Mouse (Mus musculus) limb, embryonic 14.5 days (tissue): ENCODE results near the gene Peak1. TPM values are rescaled to one million over a fixed set of nuclear protein-coding genes. Genes with fewer than 3 reads are reported as not detected.
A peak's percentile ranks its signal among the peaks of the same experiment; 100 is the strongest.
"Not testable (repeated sequence)": the region's sequence is repeated elsewhere in the genome, so short reads cannot be mapped to it uniquely, and the experiment has no call there.

Experiments
- ATAC-seq: fragments of 200-750 bp; cut with Nextera tagmentation; 2 replicates; pipeline ENCODE4 v1.8.0; 2017; ENCODE audit warnings: low read depth, moderate number of reproducible peaks, moderate TSS enrichment; ENCODE audit not compliant: low FRiP score
- DNase-seq: peaks from one replicate; pipeline ENCODE4 v3.0.0-alpha.2; 2015; ENCODE audit warnings: low spot score
- H3K27ac ChIP-seq: fragments of 300-500 bp; sonication (generic); replicated peaks from 2 replicates; pipeline ENCODE4 v1.5.1; 2014; ENCODE audit warnings: low read depth, mild to moderate bottlenecking, low read length, moderate library complexity, mixed read lengths
- H3K27me3 ChIP-seq: fragments of 300-500 bp; sonication (generic); 2 replicates; pipeline ENCODE4 v1.6.1; 2014; ENCODE audit warnings: low read length, mixed read lengths; ENCODE audit not compliant: control insufficient read depth, insufficient read depth
- H3K36me3 ChIP-seq: fragments of 300-500 bp; sonication (generic); 2 replicates; pipeline ENCODE4 v1.6.1; 2014; ENCODE audit warnings: mild to moderate bottlenecking, low read length, moderate library complexity, mixed read lengths; ENCODE audit not compliant: control insufficient read depth, insufficient read depth
- H3K4me1 ChIP-seq: fragments of 300-500 bp; sonication (generic); 2 replicates; pipeline ENCODE4 v1.6.1; 2014; ENCODE audit warnings: antibody characterized with exemption, low read length, mixed read lengths; ENCODE audit not compliant: control insufficient read depth, insufficient read depth
- H3K4me2 ChIP-seq: fragments of 300-500 bp; sonication (generic); replicated peaks from 2 replicates; pipeline ENCODE4 v1.6.1; 2014; ENCODE audit warnings: low read depth, mild to moderate bottlenecking, low read length, moderate library complexity; ENCODE audit not compliant: severe bottlenecking
- H3K4me3 ChIP-seq: fragments of 300-500 bp; sonication (generic); replicated peaks from 2 replicates; pipeline ENCODE4 v1.5.1; 2014; ENCODE audit warnings: low read length
- H3K9ac ChIP-seq: fragments of 300-500 bp; sonication (generic); 2 replicates; pipeline ENCODE4 v1.6.1; 2014; ENCODE audit warnings: mild to moderate bottlenecking, low read depth, low read length, moderate library complexity; ENCODE audit not compliant: severe bottlenecking
- H3K9me3 ChIP-seq: fragments of 300-500 bp; sonication (generic); 2 replicates; pipeline ENCODE4 v1.6.1; 2016; ENCODE audit warnings: low read length; ENCODE audit not compliant: control insufficient read depth
- POLR2A ChIP-seq: fragments of 200-500 bp; IDR thresholded peaks from 2 replicates; pipeline ENCODE4 v1.8.0; 2012; ENCODE audit warnings: inconsistent platforms, mild to moderate bottlenecking, moderate library complexity, borderline replicate concordance; ENCODE audit not compliant: insufficient read depth, insufficient read length; ENCODE audit errors: extremely low read depth
- WGBS: fragments of 180-500 bp; shearing (Covaris S2); extraction: QIAGEN DNeasy Blood & Tissue Kit; methylation state at CpG from one replicate; pipeline ENCODE4 v1.1.7; 2014; 5-methylcytosine and 5-hydroxymethylcytosine counted together
- polyA plus RNA-seq, 2 experiments: library from polyadenylated mRNA; depleted of rRNA in 1 of 2; stranded (reverse) in 1 of 2; unstranded in 1 of 2; fragments of >200 nt; fragmentation: Nextera tagmentation in 1 of 2; extraction: Ambion mirVana in 1 of 2; gene quantifications; 2 replicates each; pipeline versions ENCODE4 v1.2.1 to v1.2.3; 2012 to 2014

Gene Peak1
- polyA plus RNA-seq, 2 experiments = 11.5 to 18.3 TPM

DNA sequence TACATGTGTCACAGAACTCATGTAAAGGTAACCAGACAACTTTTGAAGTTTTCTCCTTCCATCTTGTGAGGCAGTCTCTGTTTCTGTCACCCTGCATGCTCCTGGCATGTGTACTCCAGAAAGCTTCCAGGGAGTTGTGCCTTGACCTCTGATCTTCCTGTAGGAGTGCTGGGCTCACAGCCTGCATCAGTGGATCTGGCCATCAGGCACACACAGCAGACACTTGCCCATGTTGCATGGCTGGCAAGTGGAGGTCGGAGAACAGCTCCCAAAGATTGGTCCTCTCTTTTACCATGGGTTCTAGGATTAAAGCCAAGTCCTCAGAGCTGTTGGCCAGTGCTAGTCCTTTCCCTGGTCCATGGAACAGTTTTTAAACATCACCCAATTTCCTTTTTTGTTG, 44.7 kb upstream of the Peak1 start:
- Histone ChIP-seq H3K4me1 (peaks cover 26% of the 10 kb centered on the region), H3K9me3 (no peaks in the 10 kb centered on the region), H3K27me3 (no peaks in the 10 kb centered on the region), H3K27ac (no peak overlapping the region), H3K9ac (no peak overlapping the region), H3K4me2 (no peak overlapping the region), H3K36me3 (0 out of 2 replicates have a peak, but pooled peaks cover 6% of the 10 kb centered on the region), H3K4me3 (no peak overlapping the region)
- no peak for TF ChIP-seq POLR2A
- 76% methylated on average over 1 of the region's 1 CpGs for WGBS
- no peak for ATAC-seq
- DNase-seq = no peak

DNA sequence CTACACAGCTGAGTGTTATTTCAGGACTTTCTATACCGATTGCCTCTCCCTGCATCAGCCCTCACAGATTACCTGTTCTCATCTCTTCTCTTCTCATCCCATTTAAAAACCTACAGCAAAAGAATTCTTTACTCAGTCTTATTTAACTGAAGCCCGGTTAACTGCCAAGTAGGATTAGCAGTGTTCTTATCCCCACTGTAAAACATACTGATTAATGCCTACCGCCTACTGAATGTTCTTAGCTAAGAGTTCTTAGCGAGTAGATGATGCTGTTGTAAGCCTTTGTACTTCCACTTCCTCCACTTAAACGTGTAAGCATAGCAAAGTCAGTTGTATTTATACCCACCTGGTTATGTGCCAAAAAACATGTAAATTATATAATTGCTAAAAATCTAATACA, 43.1 kb upstream of the Peak1 start:
- H3K4me2 ChIP-seq = no peak overlapping the region
- H3K4me1 ChIP-seq = peaks cover 21% of the 10 kb centered on the region
- no peaks in the 10 kb centered on the region for H3K9me3 ChIP-seq
- H3K36me3 ChIP-seq = peaks cover under 1% of the 10 kb centered on the region; the same call in 1 of the 2 replicates
- H3K9ac ChIP-seq = no peak overlapping the region
- ATAC-seq (no peak), DNase-seq (no peak)
- no peaks in the 10 kb centered on the region for H3K27me3 ChIP-seq
- no peak overlapping the region for H3K27ac ChIP-seq
- TF ChIP-seq POLR2A = no peak
- H3K4me3 ChIP-seq = no peak overlapping the region
- 78% methylated on average over 5 of the region's 5 CpGs for WGBS

DNA sequence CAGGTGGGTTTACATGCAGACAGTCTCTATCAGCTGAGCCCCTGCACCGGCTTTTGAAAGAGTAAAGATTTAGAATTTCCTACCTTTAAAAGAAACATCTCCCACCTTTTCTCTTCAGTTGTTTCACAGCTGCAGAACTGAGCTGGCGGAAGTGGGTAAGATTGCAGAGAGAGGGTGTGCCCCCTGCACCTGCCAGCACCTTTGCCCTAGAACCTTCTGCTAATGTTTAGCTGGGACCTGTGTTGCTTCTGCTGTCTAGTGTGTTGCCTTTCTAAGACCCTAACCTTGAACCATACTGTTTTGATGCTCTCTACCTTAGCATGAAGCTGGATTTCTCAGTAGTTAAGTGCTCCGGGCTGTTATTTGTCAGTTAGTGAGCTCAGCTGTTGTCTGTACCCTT, 38.6 kb upstream of the Peak1 start:
- Histone ChIP-seq H3K36me3 (no peaks in the 10 kb centered on the region; the same call in 1 of the 2 replicates), H3K9ac (no peak overlapping the region), H3K4me1 (no peaks in the 10 kb centered on the region; the same call in 1 of the 2 replicates), H3K4me2 (no peak overlapping the region), H3K4me3 (no peak overlapping the region), H3K9me3 (no peaks in the 10 kb centered on the region), H3K27me3 (no peaks in the 10 kb centered on the region), H3K27ac (no peak overlapping the region)
- TF ChIP-seq POLR2A = no peak
- no peak for DNase-seq
- ATAC-seq = no peak
- 91% methylated on average over 3 of the region's 3 CpGs for WGBS

DNA sequence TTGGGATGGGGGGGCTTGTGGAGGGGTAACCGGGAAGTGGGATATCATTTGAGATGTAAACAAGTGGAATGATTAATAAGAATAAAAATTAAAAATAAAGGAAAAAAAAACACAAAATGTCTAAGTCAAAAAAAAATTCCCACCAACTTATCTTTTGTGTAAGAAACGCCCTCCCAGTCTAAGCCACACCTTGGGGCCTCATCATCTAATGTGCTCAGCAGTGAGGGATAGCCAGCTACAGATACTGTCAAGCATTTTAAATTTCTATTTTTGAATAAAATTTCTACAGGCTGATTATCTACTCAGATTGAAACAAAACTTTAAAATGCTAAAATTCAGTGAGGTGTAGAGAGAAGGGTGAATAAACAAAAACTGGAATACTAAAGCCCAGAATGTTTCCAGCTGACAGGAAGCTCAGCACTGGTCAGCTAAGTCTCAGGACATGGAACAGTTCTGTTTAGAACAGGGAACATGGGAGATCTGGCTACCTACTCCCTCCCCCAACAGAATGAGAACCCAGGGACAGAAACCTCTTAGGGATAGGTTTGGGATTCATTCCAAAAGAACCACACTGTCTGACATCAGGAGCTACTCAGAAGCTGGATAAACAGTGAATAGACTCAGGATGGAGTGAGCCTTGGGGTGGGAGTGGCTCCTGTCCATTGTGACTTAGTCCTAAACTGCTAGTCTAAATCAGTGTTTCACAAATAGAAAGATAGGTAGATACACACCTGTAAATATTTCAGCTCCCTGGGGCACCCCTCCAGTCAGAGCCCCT, 35.4 kb upstream of the Peak1 start:
- H3K9me3 ChIP-seq = no peaks in the 10 kb centered on the region
- H3K4me2 ChIP-seq = no peak overlapping the region
- H3K4me3 ChIP-seq = no peak overlapping the region
- no peaks in the 10 kb centered on the region for H3K4me1 ChIP-seq
- no peak overlapping the region for H3K27ac ChIP-seq
- no peaks in the 10 kb centered on the region; the same call in 1 of the 2 replicates for H3K36me3 ChIP-seq
- no peak overlapping the region for H3K9ac ChIP-seq
- no peak for TF ChIP-seq POLR2A
- H3K27me3 ChIP-seq = no peaks in the 10 kb centered on the region
- 88% methylated on average over 2 of the region's 2 CpGs for WGBS
- ATAC-seq (no peak), DNase-seq (no peak)

DNA sequence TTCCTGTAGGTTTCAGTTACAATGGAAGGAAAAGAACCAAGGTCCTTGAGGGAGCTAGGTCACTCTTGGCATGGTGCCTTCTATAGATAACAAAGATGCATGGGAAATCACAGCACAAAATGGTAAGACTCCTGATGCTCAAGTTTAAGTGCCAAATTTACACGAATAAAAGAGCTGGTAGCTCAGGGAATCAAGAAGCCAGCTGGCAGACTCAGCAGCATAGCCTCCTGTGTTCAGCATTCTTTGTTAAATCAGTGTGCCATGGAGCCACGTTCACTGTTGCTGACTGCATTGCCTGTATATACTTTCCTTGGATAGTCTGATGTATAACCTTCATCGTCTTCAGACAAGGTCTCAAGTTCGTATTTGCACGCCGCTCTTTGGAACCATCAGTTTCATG, 33.7 kb upstream of the Peak1 start:
- no peak overlapping the region for H3K27ac ChIP-seq
- no peaks in the 10 kb centered on the region for H3K9me3 ChIP-seq
- H3K27me3 ChIP-seq = no peaks in the 10 kb centered on the region
- WGBS = 92% methylated on average over 6 of the region's 6 CpGs
- DNase-seq (no peak), ATAC-seq (no peak)
- H3K4me3 ChIP-seq = no peak overlapping the region
- TF ChIP-seq POLR2A = no peak
- no peaks in the 10 kb centered on the region for H3K4me1 ChIP-seq
- H3K4me2 ChIP-seq = no peak overlapping the region
- H3K36me3 ChIP-seq = no peaks in the 10 kb centered on the region; the same call in 1 of the 2 replicates
- no peak overlapping the region for H3K9ac ChIP-seq

DNA sequence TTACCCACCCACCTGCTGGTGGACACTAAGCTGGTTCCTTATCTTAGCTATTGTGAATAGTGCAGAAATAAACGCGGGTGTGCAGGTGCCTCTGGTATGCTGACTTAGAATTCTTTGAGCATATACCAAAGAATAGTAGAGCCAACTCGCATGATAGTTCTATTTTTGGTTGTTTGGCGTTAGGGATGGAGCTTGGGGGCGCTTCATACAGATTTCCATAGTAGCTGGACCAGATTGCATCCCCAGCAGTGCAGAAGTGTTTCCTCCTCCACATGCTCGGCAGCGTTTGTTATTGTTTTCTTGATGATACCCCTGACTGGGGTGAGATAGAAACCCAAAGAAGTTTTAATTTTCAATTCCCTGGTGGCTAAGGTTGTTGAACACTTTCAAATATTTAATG, 21.8 kb upstream of the Peak1 start:
- H3K4me3 ChIP-seq = no peak overlapping the region
- no peaks in the 10 kb centered on the region for H3K9me3 ChIP-seq
- H3K27ac ChIP-seq = no peak overlapping the region
- H3K4me1 ChIP-seq = peaks cover 7% of the 10 kb centered on the region
- no peaks in the 10 kb centered on the region for H3K36me3 ChIP-seq
- DNase-seq (no peak), ATAC-seq (no peak)
- no peaks in the 10 kb centered on the region for H3K27me3 ChIP-seq
- TF ChIP-seq POLR2A = no peak
- H3K4me2 ChIP-seq = no peak overlapping the region
- no peak overlapping the region for H3K9ac ChIP-seq
- WGBS = 81% methylated on average over 7 of the region's 7 CpGs

DNA sequence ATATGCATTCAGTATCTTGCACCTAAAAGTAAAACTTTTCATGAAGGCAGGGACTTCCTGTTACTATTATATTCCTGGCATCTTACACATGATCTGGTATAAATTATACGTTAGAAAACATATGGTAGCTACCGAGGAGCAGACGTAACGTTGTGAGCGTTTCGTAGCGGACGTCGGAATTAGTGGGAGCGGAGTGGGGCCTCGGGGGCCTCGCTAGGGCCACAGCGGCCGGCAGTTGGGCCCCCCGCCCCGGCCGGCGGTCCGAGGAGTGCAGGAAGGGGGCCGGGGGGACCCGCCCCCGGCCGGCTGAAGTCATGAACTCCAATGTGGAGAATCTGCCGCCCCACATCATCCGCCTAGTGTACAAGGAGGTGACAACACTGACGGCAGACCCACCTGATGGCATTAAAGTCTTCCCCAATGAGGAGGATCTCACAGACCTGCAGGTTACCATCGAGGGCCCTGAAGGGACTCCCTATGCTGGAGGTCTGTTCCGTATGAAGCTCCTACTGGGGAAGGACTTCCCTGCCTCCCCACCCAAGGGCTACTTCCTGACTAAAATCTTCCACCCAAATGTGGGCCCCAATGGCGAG, 19.5 kb upstream of the Peak1 start:
- H3K27me3 ChIP-seq, H3K9me3 ChIP-seq, H3K4me2 ChIP-seq, H3K36me3 ChIP-seq, H3K4me3 ChIP-seq, H3K4me1 ChIP-seq, H3K27ac ChIP-seq, DNase-seq, H3K9ac ChIP-seq: not testable (repeated sequence)
- WGBS = 67% methylated on average over 18 of the region's 29 CpGs
- ATAC-seq = peak; percentile 44; the same call in 1 of the 2 replicates
